Mouse (Mus musculus): ENCODE data around the gene Serpini2. TPM values are rescaled to one million over a fixed set of nuclear protein-coding genes. Genes with fewer than 3 reads are reported as not detected.

Gene Serpini2
- not detected in 2 replicates for polyA plus RNA-seq (2012; rRNA removed)

GRCm38 (mm10) chr3:75269978-75270377 is at the start of gene Serpini2:
Gene Serpini2, minus strand, starts transcription at chr3:75270078.

Other genes starting within 250 kb of the Serpini2 start
- not detected in 2 replicates for gene Zbbx, start 105.0 kb downstream of the Serpini2 start, polyA plus RNA-seq (2012; rRNA removed)
- not detected in 2 replicates for gene Wdr49, start 212.1 kb upstream of the Serpini2 start, polyA plus RNA-seq (2012; rRNA removed)